Mouse (Mus musculus) intestine, embryonic 14.5 days (tissue): ENCODE measurements around the gene Pex5l. TPM values are rescaled to one million over a fixed set of nuclear protein-coding genes. Genes with fewer than 3 reads are reported as not detected.
A peak's percentile ranks its signal among the peaks of the same experiment; 100 is the strongest.

Source experiments
- ATAC-seq: fragments of 200-750 bp; cut with Nextera tagmentation; replicated peaks from 2 replicates; pipeline ENCODE4 v1.8.0; 2017; ENCODE audit warnings: low read depth, moderate number of reproducible peaks, moderate TSS enrichment, moderate library complexity; ENCODE audit not compliant: low FRiP score, low TSS enrichment
- DNase-seq: peaks from one replicate; pipeline ENCODE4 v3.0.0-alpha.2; 2018; ENCODE audit warnings: low spot score
- H3K27ac ChIP-seq: fragments of 300-500 bp; sonication (generic); 2 replicates; pipeline ENCODE4 v1.5.1; 2014; ENCODE audit warnings: low read depth, mild to moderate bottlenecking, control low read depth
- H3K27me3 ChIP-seq: fragments of 300-500 bp; sonication (generic); replicated peaks from 2 replicates; pipeline ENCODE4 v1.6.1; 2014; ENCODE audit warnings: low read length, control low read depth; ENCODE audit not compliant: control insufficient read depth, insufficient read depth
- H3K36me3 ChIP-seq: fragments of 300-500 bp; sonication (generic); 2 replicates; pipeline ENCODE4 v1.6.1; 2014; ENCODE audit warnings: low read length, control low read depth; ENCODE audit not compliant: control insufficient read depth, insufficient read depth
- H3K4me1 ChIP-seq: fragments of 300-500 bp; sonication (generic); replicated peaks from 2 replicates; pipeline ENCODE4 v1.6.1; 2014; ENCODE audit warnings: low read length, control low read depth, mixed read lengths; ENCODE audit not compliant: control insufficient read depth, insufficient read depth
- H3K4me2 ChIP-seq: fragments of 300-500 bp; sonication (generic); 2 replicates; pipeline ENCODE4 v1.6.1; 2014; ENCODE audit warnings: low read length
- H3K4me3 ChIP-seq: fragments of 300-500 bp; sonication (generic); 2 replicates; pipeline ENCODE4 v1.5.1; 2014; ENCODE audit warnings: low read depth, low read length, control low read depth, mixed read lengths
- H3K9ac ChIP-seq: fragments of 300-500 bp; sonication (generic); 2 replicates; pipeline ENCODE4 v1.6.1; 2014; ENCODE audit warnings: mild to moderate bottlenecking, low read length
- H3K9me3 ChIP-seq: fragments of 300-500 bp; sonication (generic); 2 replicates; pipeline ENCODE4 v1.6.1; 2016; ENCODE audit warnings: low read length, control low read depth; ENCODE audit not compliant: control insufficient read depth
- WGBS: fragments of 180-500 bp; shearing (Covaris S2); extraction: QIAGEN DNeasy Blood & Tissue Kit; methylation state at CpG from one replicate; pipeline ENCODE4 v1.1.7; 2014; 5-methylcytosine and 5-hydroxymethylcytosine counted together
- polyA plus RNA-seq: library from polyadenylated mRNA; unstranded; fragments of >200 nt; fragmentation: Nextera tagmentation; extraction: Ambion mirVana; gene quantifications from 2 replicates; pipeline ENCODE4 v1.2.1, GENCODE M21; 2014

Gene Pex5l
- polyA plus RNA-seq, 1 experiment from 2014 or later: 0.16 TPM

DNA sequence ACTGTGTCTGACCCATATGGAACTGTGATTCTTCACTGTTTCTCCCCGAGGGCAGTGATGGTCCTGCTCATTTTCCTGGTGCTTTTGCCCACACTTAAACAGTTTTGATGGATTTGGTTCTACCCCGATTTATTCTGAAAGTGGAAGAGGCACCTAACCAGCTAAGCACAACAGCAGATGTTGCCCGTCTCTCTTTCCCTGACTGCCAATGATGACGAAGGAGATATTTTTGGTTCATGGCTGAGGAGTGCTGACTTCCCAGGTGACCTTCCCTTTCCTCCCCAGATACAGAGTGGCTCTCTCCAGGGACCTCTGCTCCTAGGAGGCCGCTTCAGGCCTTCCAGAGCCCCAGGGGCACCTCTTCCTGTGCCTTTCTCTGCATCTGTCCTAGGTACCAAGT lies 155.2 kb downstream of the Pex5l start:
- no peak overlapping the region for H3K27ac ChIP-seq
- H3K27me3 ChIP-seq: no peaks in the 10 kb centered on the region
- no peak overlapping the region for H3K9ac ChIP-seq
- H3K9me3 ChIP-seq: no peaks in the 10 kb centered on the region
- H3K4me1 ChIP-seq: no peaks in the 10 kb centered on the region
- ATAC-seq: no peak
- WGBS: 66% methylated on average over 5 of the region's 5 CpGs
- H3K4me2 ChIP-seq: no peak overlapping the region
- no peak overlapping the region for H3K4me3 ChIP-seq
- DNase-seq: no peak
- no peaks in the 10 kb centered on the region for H3K36me3 ChIP-seq

DNA sequence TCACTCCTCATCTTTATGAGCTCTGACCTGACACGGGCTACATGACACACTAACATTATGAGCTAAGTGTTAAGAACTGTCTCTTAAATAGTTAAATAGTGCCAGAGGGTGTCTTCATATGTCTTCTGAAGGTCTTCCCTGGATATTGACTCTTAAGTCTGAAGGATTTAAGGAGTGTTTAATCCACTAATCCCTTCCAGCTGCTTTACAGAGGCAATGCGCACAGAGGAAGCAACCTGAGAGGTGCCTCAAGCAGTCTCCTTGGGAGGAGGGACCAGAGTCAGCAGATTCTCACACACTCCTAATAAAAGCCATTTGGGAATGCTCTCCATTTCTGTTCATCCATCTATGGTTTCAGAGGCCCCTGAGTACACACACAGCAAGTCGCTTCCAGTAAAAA lies 157.9 kb downstream of the Pex5l start:
- Histone ChIP-seq H3K4me1 (no peaks in the 10 kb centered on the region), H3K36me3 (no peaks in the 10 kb centered on the region), H3K9me3 (no peaks in the 10 kb centered on the region), H3K9ac (no peak overlapping the region), H3K27ac (no peak overlapping the region), H3K4me3 (no peak overlapping the region), H3K4me2 (no peak overlapping the region), H3K27me3 (no peaks in the 10 kb centered on the region)
- DNase-seq (no peak), ATAC-seq (no peak)
- 54% methylated on average over 3 of the region's 3 CpGs for WGBS

DNA sequence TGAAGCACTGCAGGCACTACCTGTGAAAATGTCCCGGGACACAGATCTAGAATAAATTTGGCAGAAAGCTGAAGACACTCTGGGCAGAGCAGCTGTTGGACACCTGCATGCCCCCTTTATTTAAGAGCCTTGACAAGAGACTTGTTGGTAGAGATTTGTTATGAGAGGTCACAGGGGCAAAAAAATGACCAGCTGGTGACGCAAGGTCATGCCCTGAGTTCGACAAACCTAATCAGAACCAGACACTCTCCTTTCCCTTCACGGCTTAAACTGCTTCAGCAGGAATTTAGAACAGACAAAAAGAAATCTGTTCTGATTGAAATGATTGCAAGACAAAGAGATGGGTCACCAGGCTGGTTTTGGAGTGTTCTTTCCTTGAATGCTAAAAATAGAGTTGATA lies 163.1 kb downstream of the Pex5l start:
- Histone ChIP-seq H3K4me2 (no peak overlapping the region), H3K27ac (no peak overlapping the region), H3K9ac (no peak overlapping the region), H3K27me3 (no peaks in the 10 kb centered on the region), H3K36me3 (no peaks in the 10 kb centered on the region), H3K9me3 (no peaks in the 10 kb centered on the region), H3K4me1 (no peaks in the 10 kb centered on the region), H3K4me3 (no peak overlapping the region)
- ATAC-seq (no peak), DNase-seq (no peak)
- 53% methylated on average over 4 of the region's 4 CpGs for WGBS

DNA sequence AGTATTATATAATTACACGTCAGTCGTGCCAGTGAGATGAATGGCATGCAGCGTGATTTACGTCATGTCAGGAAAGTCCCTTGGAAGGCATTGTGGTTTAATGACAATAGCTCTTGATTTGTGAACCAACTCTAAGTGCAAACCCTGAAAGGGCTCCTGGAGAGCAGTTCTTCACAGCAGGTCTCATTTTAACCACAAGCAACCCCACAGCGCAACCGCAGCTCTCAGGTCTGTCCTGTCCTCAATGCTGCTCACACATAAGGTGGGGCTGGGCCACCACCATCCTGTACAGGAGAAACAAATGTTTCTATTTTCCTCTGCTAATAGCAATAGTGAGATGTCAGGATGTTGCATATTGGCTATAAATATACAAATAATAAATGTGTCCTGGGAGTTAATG lies 163.8 kb downstream of the Pex5l start:
- H3K9me3 ChIP-seq: no peaks in the 10 kb centered on the region
- no peak overlapping the region for H3K4me3 ChIP-seq
- no peak for ATAC-seq
- WGBS: 65% methylated on average over 6 of the region's 6 CpGs
- H3K9ac ChIP-seq: no peak overlapping the region
- no peak overlapping the region for H3K27ac ChIP-seq
- DNase-seq: no peak
- no peak overlapping the region for H3K4me2 ChIP-seq
- H3K36me3 ChIP-seq: no peaks in the 10 kb centered on the region
- no peaks in the 10 kb centered on the region for H3K27me3 ChIP-seq
- no peaks in the 10 kb centered on the region for H3K4me1 ChIP-seq

DNA sequence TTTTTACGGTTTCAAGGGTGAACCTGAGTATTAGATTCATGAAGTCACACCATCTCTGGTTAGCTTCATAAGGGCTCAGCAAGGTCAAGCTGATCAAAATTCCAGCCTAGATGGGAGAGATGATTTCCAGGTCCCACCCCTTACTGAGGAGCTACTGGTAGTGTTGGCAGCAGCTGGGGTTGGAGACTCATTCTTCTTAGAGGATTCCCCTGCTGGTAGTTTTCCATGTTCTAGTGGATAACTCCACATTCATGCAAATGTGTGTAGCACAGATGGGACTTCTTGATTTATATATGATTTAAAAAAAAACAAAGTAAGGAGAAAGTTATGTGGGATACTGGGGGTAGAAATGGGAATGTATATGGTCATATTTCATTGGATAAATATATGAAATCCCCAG lies 172.8 kb downstream of the Pex5l start:
- Histone ChIP-seq H3K9ac (no peak overlapping the region), H3K36me3 (no peaks in the 10 kb centered on the region), H3K4me1 (no peaks in the 10 kb centered on the region), H3K27ac (no peak overlapping the region), H3K4me3 (no peak overlapping the region), H3K9me3 (no peaks in the 10 kb centered on the region), H3K4me2 (no peak overlapping the region), H3K27me3 (no peaks in the 10 kb centered on the region)
- no peak for ATAC-seq
- whole genome bisulfite sequencing: 74% methylated on average over 1 of the region's 1 CpGs
- no peak for DNase-seq

DNA sequence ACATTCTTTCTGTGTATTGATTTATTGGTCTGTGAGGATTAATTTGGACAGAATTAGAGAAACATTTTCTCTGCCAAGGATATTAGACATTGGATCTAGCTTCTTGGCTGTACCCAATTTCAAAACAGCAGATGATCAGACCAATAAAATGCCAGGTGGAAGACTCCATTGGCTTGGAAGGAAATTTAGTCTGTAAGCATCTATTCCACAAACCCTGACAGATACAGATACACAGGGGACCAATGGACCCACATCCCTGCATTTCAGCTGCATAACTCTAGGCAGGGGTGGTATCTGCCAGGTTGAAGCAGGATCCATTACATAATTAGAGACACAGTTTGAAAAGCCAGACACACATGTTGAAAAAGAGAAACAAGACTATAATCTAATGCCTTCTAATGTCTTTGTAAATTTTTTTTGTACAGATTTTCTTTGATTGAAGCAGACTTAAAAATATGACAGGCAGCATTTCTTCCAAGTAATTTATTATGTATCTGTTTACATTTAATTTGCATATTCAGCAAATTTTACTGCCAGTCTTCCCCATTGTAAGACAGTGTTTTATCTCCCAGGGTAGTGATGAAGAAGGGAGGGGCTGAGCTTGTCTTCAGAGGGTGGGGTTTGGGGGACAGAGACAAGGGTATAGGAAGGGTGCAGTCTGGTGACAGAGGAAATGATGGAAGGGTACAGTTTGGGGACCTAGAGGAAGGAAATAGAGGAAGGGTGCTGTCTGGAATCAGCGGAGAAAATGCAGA lies 174.2 kb downstream of the Pex5l start:
- WGBS: 71% methylated on average over 1 of the region's 1 CpGs
- H3K36me3 ChIP-seq: no peaks in the 10 kb centered on the region
- no peak for ATAC-seq

DNA sequence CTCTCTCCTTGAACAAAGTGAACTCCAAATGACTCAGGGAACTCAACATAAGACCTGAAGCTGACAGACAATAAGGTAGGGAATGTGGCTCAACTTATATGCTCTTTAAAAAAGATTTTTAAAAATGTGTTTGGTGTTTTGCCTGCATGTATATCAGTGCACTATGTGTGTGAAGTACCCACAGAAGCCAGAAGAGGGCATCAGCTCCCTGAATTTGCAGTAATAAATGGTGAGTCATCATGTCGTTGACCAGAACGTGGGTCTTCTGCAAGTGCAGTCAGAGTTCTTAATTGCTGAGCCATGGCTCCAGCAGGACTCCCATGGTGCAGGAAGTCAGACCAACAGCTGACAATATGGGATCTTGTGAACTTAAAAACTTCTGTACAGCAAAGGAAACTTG lies 177.5 kb downstream of the Pex5l start:
- H3K27ac ChIP-seq: no peak overlapping the region
- peak; percentile 55 for DNase-seq

More for the DNA sequence above, 174.2 kb downstream of the Pex5l start:
- no peaks in the 10 kb centered on the region for H3K4me1 ChIP-seq
- H3K9ac ChIP-seq: no peak overlapping the region
- no peak overlapping the region for H3K27ac ChIP-seq
- no peaks in the 10 kb centered on the region for H3K27me3 ChIP-seq
- no peak for DNase-seq
- H3K4me3 ChIP-seq: no peak overlapping the region
- H3K9me3 ChIP-seq: no peaks in the 10 kb centered on the region
- H3K4me2 ChIP-seq: no peak overlapping the region

DNA sequence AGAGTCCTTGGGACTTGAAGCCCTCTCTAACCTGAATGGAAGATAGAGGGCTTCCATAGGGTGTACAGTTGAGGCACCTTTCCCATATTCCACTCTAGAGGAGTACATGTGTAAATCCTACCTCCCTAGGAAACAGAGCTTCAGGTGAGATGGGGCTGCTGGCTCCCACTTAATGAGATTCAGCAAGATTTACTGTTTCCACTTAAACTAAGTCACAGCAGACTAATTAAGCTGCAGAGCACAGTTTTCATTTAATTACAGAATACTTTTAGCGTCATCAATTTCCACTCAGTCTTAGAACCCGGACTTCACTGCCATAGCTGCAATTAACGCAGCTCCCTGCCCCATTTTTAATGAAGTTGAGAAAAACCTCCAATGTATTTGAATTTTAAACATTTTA lies 181.6 kb downstream of the Pex5l start:
- H3K4me3 ChIP-seq: no peak overlapping the region
- no peaks in the 10 kb centered on the region for H3K36me3 ChIP-seq
- H3K9me3 ChIP-seq: no peaks in the 10 kb centered on the region
- H3K4me1 ChIP-seq: no peaks in the 10 kb centered on the region
- ATAC-seq (no peak), DNase-seq (no peak)
- no peak overlapping the region for H3K4me2 ChIP-seq
- H3K9ac ChIP-seq: no peak overlapping the region
- WGBS: 77% methylated on average over 3 of the region's 3 CpGs
- H3K27me3 ChIP-seq: no peaks in the 10 kb centered on the region
- H3K27ac ChIP-seq: no peak overlapping the region

More for the DNA sequence above, 177.5 kb downstream of the Pex5l start:
- ATAC-seq: no peak
- H3K4me1 ChIP-seq: no peaks in the 10 kb centered on the region
- no peaks in the 10 kb centered on the region for H3K36me3 ChIP-seq
- H3K27me3 ChIP-seq: no peaks in the 10 kb centered on the region
- H3K4me2 ChIP-seq: no peak overlapping the region
- no peak overlapping the region for H3K4me3 ChIP-seq
- no peaks in the 10 kb centered on the region for H3K9me3 ChIP-seq
- 5% methylated on average over 2 of the region's 2 CpGs for WGBS
- no peak overlapping the region for H3K9ac ChIP-seq

DNA sequence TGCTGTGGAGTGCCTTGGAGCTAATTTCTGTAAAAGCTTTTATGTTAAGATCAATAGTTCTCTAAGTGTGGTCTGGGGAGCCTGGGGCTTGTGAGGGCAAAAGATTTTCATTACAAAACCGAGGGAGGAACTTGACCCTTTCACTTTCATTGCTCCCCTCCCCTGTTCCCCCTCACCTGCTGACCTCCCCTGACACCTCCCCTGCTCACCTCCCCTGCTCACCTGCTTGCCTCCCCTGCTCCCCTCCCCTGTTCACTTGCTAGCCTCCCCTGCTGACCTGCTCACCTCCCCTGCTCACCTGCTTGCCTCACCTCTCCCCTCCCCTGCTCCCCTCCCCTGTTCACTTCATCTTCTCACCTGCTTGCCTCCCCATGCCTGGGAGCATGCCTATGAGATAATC lies 191.7 kb downstream of the Pex5l start:
- ATAC-seq: no peak
- Histone ChIP-seq H3K27me3 (no peaks in the 10 kb centered on the region), H3K9me3 (no peaks in the 10 kb centered on the region), H3K4me1 (no peaks in the 10 kb centered on the region), H3K4me2 (no peak overlapping the region), H3K36me3 (no peaks in the 10 kb centered on the region), H3K27ac (no peak overlapping the region), H3K4me3 (no peak overlapping the region), H3K9ac (no peak overlapping the region)
- no peak for DNase-seq
- WGBS: 0% methylated on average over 1 of the region's 1 CpGs
